Mouse (Mus musculus): Measurements from ENCODE around the gene Cfap97. TPM values are rescaled to one million over a fixed set of nuclear protein-coding genes. Genes with fewer than 3 reads are reported as not detected.
A peak's percentile ranks its signal among the peaks of the same experiment; 100 is the strongest.
"Not testable (repeated sequence)": the region's sequence is repeated elsewhere in the genome, so short reads cannot be mapped to it uniquely, and the experiment has no call there.

Gene Cfap97
- polyA plus RNA-seq, 1 experiment from 2014 or later, result 33.1 TPM

DNA sequence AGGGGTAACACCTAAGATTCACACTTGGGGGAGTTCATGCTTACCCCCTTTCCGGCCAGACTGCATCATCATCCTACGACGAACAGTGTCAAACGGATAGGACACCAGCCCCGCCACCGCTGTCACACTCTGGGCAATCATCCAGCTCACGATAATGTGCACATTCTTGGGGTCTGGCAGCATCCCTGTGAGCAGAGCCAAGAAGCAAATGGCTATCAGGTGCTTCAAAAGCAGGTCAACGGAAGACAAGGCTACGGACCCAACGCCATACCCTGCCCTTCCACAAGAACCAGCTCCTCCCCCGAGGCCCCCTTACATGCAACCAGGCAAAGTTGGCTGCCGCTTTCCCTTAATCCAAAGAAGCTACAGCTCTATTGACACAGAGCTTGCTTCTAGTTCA is 56.8 kb downstream of the Cfap97 start:
- 74% methylated on average over 12 of the region's 12 CpGs for WGBS
- Histone ChIP-seq H3K9me3 (no peaks in the 10 kb centered on the region), H3K4me1 (peaks cover 41% of the 10 kb centered on the region), H3K27ac (peak overlapping the region; percentile 30; the same call in 1 of the 2 replicates), H3K36me3 (peaks cover 54% of the 10 kb centered on the region), H3K4me3 (peak overlapping the region; percentile 75), H3K4me2 (replicated peaks) (peak overlapping the region; percentile 64), H3K9ac (peak overlapping the region; percentile 94; the same call in 1 of the 2 replicates), H3K27me3 (no peaks in the 10 kb centered on the region)
- ATAC-seq (ENCODE audit: insufficient number of reproducible peaks, insufficient read depth, low FRiP score, low TSS enrichment), result no peak

DNA sequence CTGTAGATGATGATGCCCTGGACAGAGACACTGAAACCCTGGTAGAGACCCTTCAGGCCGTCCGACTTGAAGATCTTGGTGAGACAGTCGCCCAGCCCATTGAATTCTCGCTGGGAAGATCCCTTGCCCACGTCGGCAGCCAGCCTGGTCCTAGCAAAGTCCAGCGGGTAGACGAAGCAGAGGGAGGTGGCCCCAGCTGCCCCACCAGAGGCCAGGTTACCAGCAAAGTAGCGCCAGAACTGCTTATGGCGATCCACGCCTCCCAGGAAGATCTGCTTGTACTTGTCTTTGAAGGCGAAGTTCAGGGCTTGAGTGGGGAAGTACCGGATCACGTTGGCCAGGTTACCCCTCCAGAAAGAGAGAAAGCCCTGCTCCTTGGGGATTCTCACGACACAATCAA is 57.5 kb downstream of the Cfap97 start:
- H3K4me1 ChIP-seq, result peaks cover 41% of the 10 kb centered on the region
- WGBS, result 69% methylated on average over 15 of the region's 15 CpGs
- peak overlapping the region; percentile 64 for H3K4me2 ChIP-seq (replicated peaks)
- H3K9me3 ChIP-seq, result no peaks in the 10 kb centered on the region
- H3K36me3 ChIP-seq, result peaks cover 48% of the 10 kb centered on the region
- H3K27me3 ChIP-seq, result no peaks in the 10 kb centered on the region
- no peak overlapping the region for H3K27ac ChIP-seq
- peak overlapping the region; percentile 75 for H3K4me3 ChIP-seq
- peak overlapping the region; percentile 94 for H3K9ac ChIP-seq
- ATAC-seq (ENCODE audit: insufficient number of reproducible peaks, insufficient read depth, low FRiP score, low TSS enrichment), result no peak

DNA sequence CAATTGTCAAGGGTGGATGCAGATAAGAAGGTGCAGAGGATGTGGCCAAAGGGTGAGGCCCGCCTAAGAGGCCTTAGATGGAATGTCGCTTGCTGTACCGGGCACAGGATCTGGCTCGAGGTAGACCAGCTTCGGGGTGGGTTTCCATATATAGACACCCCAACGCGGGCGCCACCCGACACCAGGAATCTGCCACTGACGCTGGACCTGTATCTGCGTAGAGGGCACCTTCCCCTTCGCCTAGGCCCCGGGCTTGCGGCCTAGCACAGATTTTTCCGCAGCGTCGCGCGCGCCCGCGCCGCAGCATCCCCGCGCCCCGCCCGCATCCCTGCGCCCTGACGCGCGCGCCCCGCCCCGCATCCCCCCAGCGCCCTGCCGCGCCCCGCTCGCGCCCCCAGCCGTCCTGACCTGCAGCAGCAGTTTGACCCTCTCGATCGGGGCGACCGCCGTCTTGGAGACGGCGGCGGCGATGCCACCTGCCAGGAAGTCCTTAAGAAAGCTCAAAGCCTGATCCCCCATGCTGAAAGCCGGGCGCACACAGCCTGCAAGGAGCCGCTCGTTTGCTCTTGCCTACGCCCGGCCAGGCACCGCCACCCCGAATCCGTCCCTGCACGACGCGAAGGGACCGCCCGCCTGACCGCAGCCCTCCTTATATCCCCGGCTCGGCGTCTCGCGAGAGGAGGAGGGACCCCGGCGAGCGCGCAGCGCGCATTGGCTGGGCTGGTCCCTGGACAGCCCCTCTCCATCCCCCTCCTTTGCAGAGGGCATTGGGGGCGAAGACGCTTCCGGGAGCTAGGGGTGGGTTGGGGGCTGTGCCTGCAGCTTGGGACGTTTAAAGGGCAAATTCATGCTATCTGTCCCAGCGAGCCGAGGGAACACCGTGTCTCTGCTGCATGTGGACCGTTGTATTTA is 59.1 kb downstream of the Cfap97 start, which contains the start of gene Slc25a4:
TSS of gene Slc25a4 (minus strand) at position 881 of the 912 bp plus-strand sequence.
- H3K9ac ChIP-seq, result peak within 1 kb of the TSS; percentile 94
- peaks cover 34% of the 10 kb centered on the region for H3K36me3 ChIP-seq
- peak within 1 kb of the TSS; percentile 75 for H3K4me3 ChIP-seq
- peaks cover 41% of the 10 kb centered on the region for H3K4me1 ChIP-seq
- H3K9me3 ChIP-seq, result no peaks in the 10 kb centered on the region
- H3K27me3 ChIP-seq, result no peaks in the 10 kb centered on the region
- peak within 1 kb of the TSS; percentile 64 for H3K4me2 ChIP-seq (replicated peaks)
- WGBS, result under 1% methylated on average over 78 of the region's 84 CpGs
- ATAC-seq (ENCODE audit: insufficient number of reproducible peaks, insufficient read depth, low FRiP score, low TSS enrichment), result peak; percentile 99
- H3K27ac ChIP-seq, result peak within 1 kb of the TSS; percentile 97

DNA sequence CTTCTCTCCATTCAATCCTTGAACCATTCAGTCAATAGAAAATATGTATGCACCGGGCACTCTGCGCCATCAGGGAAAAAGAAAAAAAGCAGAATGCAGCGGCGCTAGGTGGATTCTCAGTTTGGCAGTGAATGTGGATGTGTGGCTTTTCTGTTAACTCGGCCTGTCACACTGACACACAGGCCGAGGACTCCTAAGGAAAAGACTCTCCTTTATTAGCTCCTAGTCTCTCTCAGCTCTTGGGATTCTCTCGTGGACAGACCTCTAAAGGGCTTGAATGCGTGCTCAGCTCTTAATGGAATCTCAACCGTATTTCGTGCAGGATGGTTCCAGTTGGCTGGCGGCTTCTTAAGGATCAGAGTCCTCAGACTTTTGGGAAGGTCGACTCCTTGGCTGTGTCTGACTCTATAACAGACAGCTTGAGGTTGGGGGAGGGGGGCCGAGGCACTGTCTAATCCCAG is 60.1 kb downstream of the Cfap97 start:
- peak overlapping the region; percentile 75 for H3K4me3 ChIP-seq
- H3K9ac ChIP-seq, result peak overlapping the region; percentile 94
- peak overlapping the region; percentile 97 for H3K27ac ChIP-seq
- no peak for ATAC-seq (ENCODE audit: insufficient number of reproducible peaks, insufficient read depth, low FRiP score, low TSS enrichment)
- peak overlapping the region; percentile 64 for H3K4me2 ChIP-seq (replicated peaks)
- no peaks in the 10 kb centered on the region for H3K27me3 ChIP-seq
- H3K36me3 ChIP-seq, result peaks cover 26% of the 10 kb centered on the region
- WGBS, result 6% methylated on average over 13 of the region's 13 CpGs
- peaks cover 34% of the 10 kb centered on the region for H3K4me1 ChIP-seq
- no peaks in the 10 kb centered on the region for H3K9me3 ChIP-seq

DNA sequence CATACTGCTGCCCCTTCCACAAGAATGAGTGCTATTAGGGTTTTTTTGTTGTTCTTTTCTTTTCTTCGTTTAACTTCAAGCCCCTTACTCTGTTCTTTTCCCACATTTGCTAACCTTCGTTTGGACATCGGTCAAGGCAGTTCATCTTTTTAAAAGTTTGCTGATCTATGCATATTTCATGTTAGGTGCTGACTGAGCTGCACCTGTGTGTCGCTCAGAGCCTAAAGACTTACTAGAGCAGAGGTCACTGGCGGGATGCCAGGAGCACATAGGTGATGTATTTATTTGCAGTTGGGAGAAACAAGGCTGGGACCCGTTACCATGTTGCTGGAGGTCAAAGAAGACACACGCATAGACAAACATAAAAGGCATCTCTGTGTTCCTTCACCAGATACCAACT is 60.6 kb downstream of the Cfap97 start:
- no peaks in the 10 kb centered on the region for H3K9me3 ChIP-seq
- peak overlapping the region; percentile 64; the same call in 1 of the 2 replicates for H3K4me2 ChIP-seq (replicated peaks)
- H3K27me3 ChIP-seq, result no peaks in the 10 kb centered on the region
- no peak overlapping the region for H3K27ac ChIP-seq
- H3K4me3 ChIP-seq, result no peak overlapping the region
- no peak for ATAC-seq (ENCODE audit: insufficient number of reproducible peaks, insufficient read depth, low FRiP score, low TSS enrichment)
- H3K36me3 ChIP-seq, result peaks cover 21% of the 10 kb centered on the region
- 48% methylated on average over 7 of the region's 7 CpGs for WGBS
- peaks cover 30% of the 10 kb centered on the region for H3K4me1 ChIP-seq
- no peak overlapping the region for H3K9ac ChIP-seq

DNA sequence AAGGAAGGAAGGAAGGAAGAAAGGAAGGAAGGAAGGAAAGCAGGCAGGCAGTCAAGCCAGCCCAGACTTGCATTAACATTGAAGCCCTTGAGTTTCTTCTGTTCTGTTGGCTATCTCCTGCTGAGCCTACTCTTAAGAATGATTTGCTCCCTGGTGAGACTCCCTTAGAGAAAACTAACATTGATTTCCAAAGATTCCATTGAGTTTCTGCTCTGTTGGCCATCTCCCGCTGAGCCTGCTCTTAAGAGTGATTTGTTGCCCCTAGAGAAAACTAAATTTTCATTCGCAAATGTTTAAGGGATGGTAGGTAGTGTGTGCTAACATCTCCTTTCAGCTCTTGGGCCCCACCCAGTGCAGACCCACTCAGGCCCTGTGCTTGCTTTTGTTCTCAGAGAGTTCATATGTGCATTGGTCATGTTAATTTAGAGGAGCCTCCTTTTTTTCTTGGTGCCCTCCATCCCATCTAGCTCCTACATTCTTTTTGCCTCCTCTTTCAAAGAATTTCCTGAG is 62.5 kb downstream of the Cfap97 start:
- no peak overlapping the region for H3K4me3 ChIP-seq
- no peak overlapping the region for H3K4me2 ChIP-seq (replicated peaks)
- no peaks in the 10 kb centered on the region for H3K27me3 ChIP-seq
- no peak for ATAC-seq (ENCODE audit: insufficient number of reproducible peaks, insufficient read depth, low FRiP score, low TSS enrichment)
- no peak overlapping the region for H3K27ac ChIP-seq
- H3K36me3 ChIP-seq, result peaks cover 3% of the 10 kb centered on the region
- H3K9ac ChIP-seq, result no peak overlapping the region
- peaks cover 15% of the 10 kb centered on the region for H3K4me1 ChIP-seq
- WGBS, result 30% methylated on average over 2 of the region's 2 CpGs
- no peaks in the 10 kb centered on the region for H3K9me3 ChIP-seq

DNA sequence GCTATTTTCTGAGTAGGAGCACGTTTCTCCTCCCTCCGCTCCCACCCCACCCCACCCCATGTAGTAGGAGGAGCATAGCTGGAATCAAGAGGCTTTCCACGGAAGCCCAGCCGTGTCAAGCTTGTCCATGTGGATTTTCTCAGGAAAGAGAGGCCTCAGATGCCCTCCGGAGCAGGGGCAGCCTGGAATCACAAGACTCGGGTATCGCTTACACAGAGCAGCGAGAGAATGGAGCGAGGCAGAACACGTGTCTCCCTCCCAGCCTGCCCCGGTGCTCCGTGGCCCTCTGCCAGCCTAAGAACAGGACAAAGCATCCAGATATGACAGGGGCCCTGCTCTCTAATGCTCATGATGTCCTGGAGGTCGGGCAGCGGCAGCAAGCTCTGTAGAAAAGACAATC is 65.3 kb downstream of the Cfap97 start:
- no peaks in the 10 kb centered on the region for H3K9me3 ChIP-seq
- H3K4me3 ChIP-seq, result peak overlapping the region; percentile 32
- H3K4me1 ChIP-seq, result peaks cover 1% of the 10 kb centered on the region; the same call in 1 of the 2 replicates
- H3K36me3 ChIP-seq, result no peaks in the 10 kb centered on the region
- peak; percentile 86; the same call in 1 of the 2 replicates for ATAC-seq (ENCODE audit: insufficient number of reproducible peaks, insufficient read depth, low FRiP score, low TSS enrichment)
- H3K27me3 ChIP-seq, result no peaks in the 10 kb centered on the region
- peak overlapping the region; percentile 64 for H3K27ac ChIP-seq
- peak overlapping the region; percentile 33 for H3K9ac ChIP-seq
- 1% methylated on average over 14 of the region's 14 CpGs for WGBS
- peak overlapping the region; percentile 50 for H3K4me2 ChIP-seq (replicated peaks)

DNA sequence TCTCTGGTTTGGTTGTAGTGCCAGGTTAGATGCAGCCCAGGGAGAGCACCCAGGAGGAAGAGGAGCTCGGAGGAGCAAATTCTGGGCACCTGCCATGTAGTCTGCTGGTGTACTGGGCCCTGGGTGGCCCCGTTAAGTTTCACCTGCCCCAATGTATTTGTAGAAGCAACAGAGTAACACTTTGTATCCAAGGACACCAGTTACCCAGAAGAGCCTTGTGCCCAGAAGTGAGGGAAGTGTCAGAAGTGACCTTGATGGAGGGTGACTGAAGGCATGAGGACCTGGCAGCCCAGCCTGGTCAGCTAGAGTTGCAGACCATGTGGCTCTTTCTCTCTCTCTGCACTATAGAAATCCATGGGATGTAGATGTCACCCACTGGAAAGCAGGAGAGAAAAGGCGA is 69.0 kb downstream of the Cfap97 start:
- Histone ChIP-seq H3K9ac (no peak overlapping the region), H3K4me1 (no peaks in the 10 kb centered on the region), H3K4me3 (no peak overlapping the region), H3K27ac (no peak overlapping the region), H3K36me3 (no peaks in the 10 kb centered on the region), H3K4me2 (replicated peaks) (no peak overlapping the region), H3K9me3 (no peaks in the 10 kb centered on the region), H3K27me3 (no peaks in the 10 kb centered on the region)
- WGBS, result 80% methylated on average over 3 of the region's 3 CpGs
- no peak for ATAC-seq (ENCODE audit: insufficient number of reproducible peaks, insufficient read depth, low FRiP score, low TSS enrichment)

DNA sequence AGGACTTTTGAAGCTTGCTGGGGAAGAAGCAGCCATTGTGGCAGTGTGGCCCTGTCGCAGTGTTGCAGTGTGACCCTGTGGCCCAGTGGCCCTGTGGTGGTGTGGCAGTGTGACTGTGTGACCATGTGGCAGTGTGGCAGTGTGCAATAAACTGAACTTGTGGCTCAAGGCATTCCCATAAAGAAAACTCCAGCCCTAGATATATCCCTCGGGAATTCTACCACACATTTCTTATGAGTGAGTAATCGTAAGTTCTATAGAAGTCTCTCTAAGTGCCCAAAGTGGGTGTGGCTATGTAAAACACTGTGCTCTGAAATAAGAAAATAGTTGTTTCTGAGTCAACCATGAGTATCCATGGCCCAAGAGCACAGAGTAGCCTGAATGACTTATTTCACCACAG is 73.9 kb downstream of the Cfap97 start:
- Histone ChIP-seq H3K4me3 (no peak overlapping the region), H3K4me1 (no peaks in the 10 kb centered on the region), H3K9ac (no peak overlapping the region), H3K4me2 (replicated peaks) (no peak overlapping the region), H3K27me3 (no peaks in the 10 kb centered on the region), H3K9me3 (no peaks in the 10 kb centered on the region), H3K36me3 (no peaks in the 10 kb centered on the region), H3K27ac (no peak overlapping the region)
- ATAC-seq (ENCODE audit: insufficient number of reproducible peaks, insufficient read depth, low FRiP score, low TSS enrichment), result no peak
- 63% methylated on average over 3 of the region's 3 CpGs for WGBS

DNA sequence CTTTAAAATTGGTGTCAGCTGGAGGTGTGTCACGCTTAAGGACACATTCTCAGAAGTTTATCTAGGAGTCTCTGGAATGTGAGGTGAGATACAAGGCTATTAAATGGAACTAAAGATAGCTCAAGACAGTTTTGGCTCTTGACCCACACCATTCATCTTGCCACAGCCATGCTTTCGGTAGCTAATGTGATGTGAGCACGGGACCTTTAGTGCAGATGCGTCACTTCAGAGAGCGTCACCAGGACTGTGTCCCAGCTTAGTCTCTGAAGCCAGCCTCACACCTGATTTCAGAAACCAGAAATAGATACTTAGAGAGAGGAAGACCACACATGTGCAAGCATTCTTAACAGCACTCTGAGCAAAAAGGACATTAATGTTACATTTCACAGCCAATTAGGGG is 75.1 kb downstream of the Cfap97 start:
- Histone ChIP-seq H3K36me3 (no peaks in the 10 kb centered on the region), H3K4me2 (replicated peaks) (no peak overlapping the region), H3K27me3 (no peaks in the 10 kb centered on the region), H3K9me3 (no peaks in the 10 kb centered on the region), H3K27ac (no peak overlapping the region), H3K9ac (no peak overlapping the region), H3K4me3 (no peak overlapping the region), H3K4me1 (no peaks in the 10 kb centered on the region)
- ATAC-seq (ENCODE audit: insufficient number of reproducible peaks, insufficient read depth, low FRiP score, low TSS enrichment), result no peak
- 85% methylated on average over 5 of the region's 5 CpGs for WGBS

DNA sequence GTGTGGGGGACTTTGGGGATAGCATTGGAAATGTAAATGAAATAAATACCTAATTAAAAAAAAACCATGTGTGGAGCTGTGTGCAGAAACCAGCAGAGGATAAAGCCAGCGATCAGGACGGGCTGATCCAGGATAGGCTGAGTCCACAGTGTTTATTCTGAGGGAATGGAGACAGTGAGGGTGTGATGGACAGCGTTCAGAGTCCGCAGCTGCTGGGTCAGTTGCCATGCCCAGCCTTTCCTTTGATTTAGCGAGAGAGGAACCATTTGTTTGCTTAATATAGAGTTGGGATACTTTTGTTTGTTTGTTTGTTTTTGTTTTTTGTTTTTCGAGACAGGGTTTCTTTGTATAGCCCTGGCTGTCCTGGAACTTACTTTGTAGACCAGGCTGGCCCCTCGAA is 80.4 kb downstream of the Cfap97 start:
- H3K36me3 ChIP-seq; H3K27ac ChIP-seq; H3K9ac ChIP-seq; H3K4me3 ChIP-seq; H3K4me2 ChIP-seq (replicated peaks); H3K9me3 ChIP-seq; H3K27me3 ChIP-seq; H3K4me1 ChIP-seq; ATAC-seq (ENCODE audit: insufficient number of reproducible peaks, insufficient read depth, low FRiP score, low TSS enrichment): not testable (repeated sequence)
- WGBS, result 80% methylated on average over 7 of the region's 7 CpGs

DNA sequence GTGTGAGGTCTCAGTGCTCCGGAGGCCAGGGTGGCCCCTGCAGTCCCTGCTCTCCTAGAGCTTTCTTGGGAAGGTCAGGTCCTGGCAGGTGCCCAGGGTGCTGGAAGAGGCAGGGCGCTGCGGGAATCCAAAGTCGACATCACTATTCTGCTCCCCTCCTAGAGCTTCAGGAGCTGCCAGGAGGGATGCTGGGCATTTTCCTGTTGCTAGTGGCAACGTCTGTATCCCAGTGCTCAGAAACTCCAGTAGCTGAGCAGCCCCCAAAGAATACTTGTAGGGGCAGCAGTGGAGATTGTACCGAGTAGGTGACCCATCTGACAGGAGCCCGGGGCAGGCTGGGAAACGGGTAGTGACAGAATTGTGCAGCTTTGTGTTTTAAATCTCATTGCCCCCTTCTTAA is 81.2 kb downstream of the Cfap97 start:
- Histone ChIP-seq H3K4me3 (no peak overlapping the region), H3K27me3 (no peaks in the 10 kb centered on the region), H3K9ac (no peak overlapping the region), H3K27ac (no peak overlapping the region), H3K4me2 (replicated peaks) (no peak overlapping the region), H3K9me3 (no peaks in the 10 kb centered on the region), H3K4me1 (no peaks in the 10 kb centered on the region; the same call in 1 of the 2 replicates), H3K36me3 (no peaks in the 10 kb centered on the region)
- WGBS, result 61% methylated on average over 8 of the region's 8 CpGs
- ATAC-seq (ENCODE audit: insufficient number of reproducible peaks, insufficient read depth, low FRiP score, low TSS enrichment), result no peak

Measured in embryonic facial prominence, embryonic 12.5 days (tissue).